Mouse (Mus musculus): ENCODE measurements at regions not wholly inside any gene's neighbourhood (a gene's known extent, or its start where the extent isn't known, plus 50 kb on each side); places are given as distances from the start of the nearest gene placed in this dataset.

GRCm38 (mm10) chr11:45241671-45242070 is 610.2 kb upstream of the Clint1 start:
- DNase-seq (ENCODE audit: low read depth, low spot score): no peak

GRCm38 (mm10) chr11:45244796-45245195 is 607.1 kb upstream of the Clint1 start:
- no peak for DNase-seq (ENCODE audit: low read depth, low spot score)

GRCm38 (mm10) chr11:45256019-45256418 is 595.8 kb upstream of the Clint1 start:
- DNase-seq (ENCODE audit: low read depth, low spot score): no peak

GRCm38 (mm10) chr11:45262198-45262597 is 589.7 kb upstream of the Clint1 start:
- no peak for DNase-seq (ENCODE audit: low read depth, low spot score)

- DNase-seq (ENCODE audit: low read depth, low spot score): no peak
Observed at GRCm38 (mm10) chr11:45264001-45264400, 587.9 kb upstream of the Clint1 start.

GRCm38 (mm10) chr11:45265171-45265988 is 586.5 kb upstream of the Clint1 start:
- no peak for DNase-seq (ENCODE audit: low read depth, low spot score)

GRCm38 (mm10) chr11:45265989-45266302 is 585.9 kb upstream of the Clint1 start:
- no peak for DNase-seq (ENCODE audit: low read depth, low spot score)

- no peak for DNase-seq (ENCODE audit: low read depth, low spot score)
Observed at GRCm38 (mm10) chr11:45269215-45269614, 582.6 kb upstream of the Clint1 start.

GRCm38 (mm10) chr11:45271206-45271605 is 580.6 kb upstream of the Clint1 start:
- DNase-seq (ENCODE audit: low read depth, low spot score): peak; percentile 12

- DNase-seq (ENCODE audit: low read depth, low spot score): no peak
Observed at GRCm38 (mm10) chr11:45274446-45275119, 577.3 kb upstream of the Clint1 start.

- DNase-seq (ENCODE audit: low read depth, low spot score): peak; percentile 9
Observed at GRCm38 (mm10) chr11:45275170-45275569, 576.7 kb upstream of the Clint1 start.

- DNase-seq (ENCODE audit: low read depth, low spot score): peak; percentile 11
Observed at GRCm38 (mm10) chr11:45296772-45297171, 555.1 kb upstream of the Clint1 start.

GRCm38 (mm10) chr11:45311934-45312333 is 539.9 kb upstream of the Clint1 start:
- no peak for DNase-seq (ENCODE audit: low read depth, low spot score)

GRCm38 (mm10) chr11:45323766-45324165 is 528.1 kb upstream of the Clint1 start:
- DNase-seq (ENCODE audit: low read depth, low spot score): no peak

- DNase-seq (ENCODE audit: low read depth, low spot score): no peak
Observed at GRCm38 (mm10) chr11:45330319-45330718, 521.5 kb upstream of the Clint1 start.

- no peak for DNase-seq (ENCODE audit: low read depth, low spot score)
Observed at GRCm38 (mm10) chr11:45333756-45334155, 518.1 kb upstream of the Clint1 start.

GRCm38 (mm10) chr11:45349331-45349730 is 502.5 kb upstream of the Clint1 start:
- no peak for DNase-seq (ENCODE audit: low read depth, low spot score)

GRCm38 (mm10) chr11:45365343-45365742 is 486.5 kb upstream of the Clint1 start:
- DNase-seq (ENCODE audit: low read depth, low spot score): no peak

- no peak for DNase-seq (ENCODE audit: low read depth, low spot score)
Observed at GRCm38 (mm10) chr11:45389243-45390146, 462.4 kb upstream of the Clint1 start.

GRCm38 (mm10) chr11:45396009-45396408 is 455.8 kb upstream of the Clint1 start:
- DNase-seq (ENCODE audit: low read depth, low spot score): no peak

GRCm38 (mm10) chr11:45398188-45398587 is 453.7 kb upstream of the Clint1 start:
- no peak for DNase-seq (ENCODE audit: low read depth, low spot score)

GRCm38 (mm10) chr11:45404377-45405029 is 447.3 kb upstream of the Clint1 start:
- DNase-seq (ENCODE audit: low read depth, low spot score): no peak

All from 3T3-L1 (cell line).